Mouse (Mus musculus) E14TG2a.4 (cell line): ENCODE data around the gene Zfyve19.

Experiments used
- H3K27me3 ChIP-seq: 2 replicates; pipeline ENCODE4 v1.6.1; 2014; ENCODE audit warnings: low read length, control low read depth; ENCODE audit not compliant: insufficient read depth
- H3K36me3 ChIP-seq: 2 replicates; pipeline ENCODE4 v1.6.1; 2014; ENCODE audit warnings: low read length, control low read depth; ENCODE audit not compliant: insufficient read depth
- H3K4me1 ChIP-seq: replicated peaks from 2 replicates; pipeline ENCODE4 v1.6.1; 2014; ENCODE audit warnings: low read depth, low read length, control low read depth
- H3K4me3 ChIP-seq: replicated peaks from 2 replicates; pipeline ENCODE4 v1.5.1; 2014; ENCODE audit warnings: mild to moderate bottlenecking, low read length
- H3K9me3 ChIP-seq: 2 replicates; pipeline ENCODE4 v1.6.1; 2014; ENCODE audit warnings: low read length, control low read depth
- CTCF ChIP-seq: conservative IDR thresholded peaks from 2 replicates; pipeline ENCODE4 v1.5.1; 2014; ENCODE audit warnings: low read length
- NANOG ChIP-seq: IDR thresholded peaks from 2 replicates; pipeline ENCODE4 v1.6.1; 2014; ENCODE audit warnings: borderline replicate concordance, low read length, mixed read lengths
- POU5F1 ChIP-seq: IDR thresholded peaks from 2 replicates; pipeline ENCODE4 v1.6.1; 2014; ENCODE audit warnings: low read length, borderline replicate concordance

Gene Zfyve19

GRCm38 (mm10) chr2:119203871-119204460, 4.5 kb upstream of the Zfyve19 start:
- TF ChIP-seq CTCF (no peak), NANOG (peak; percentile 55; the same call in 1 of the 2 replicates)
- Histone ChIP-seq H3K4me1 (peaks cover 43% of the 10 kb centered on the region), H3K27me3 (no peaks in the 10 kb centered on the region), H3K4me3 (no peak overlapping the region), H3K36me3 (no peaks in the 10 kb centered on the region), H3K9me3 (no peaks in the 10 kb centered on the region)

GRCm38 (mm10) chr2:119207961-119208343, 465 bp upstream of the Zfyve19 start:
- H3K4me1 ChIP-seq: peaks cover 52% of the 10 kb centered on the region
- H3K27me3 ChIP-seq: no peaks in the 10 kb centered on the region
- H3K9me3 ChIP-seq: no peaks in the 10 kb centered on the region
- no peak for TF ChIP-seq POU5F1
- no peak for TF ChIP-seq CTCF
- TF ChIP-seq NANOG: no peak
- H3K4me3 ChIP-seq: peak overlapping the region; percentile 89
- peaks cover 28% of the 10 kb centered on the region for H3K36me3 ChIP-seq

- H3K27me3 ChIP-seq: no peaks in the 10 kb centered on the region
- H3K9me3 ChIP-seq: no peaks in the 10 kb centered on the region
- H3K4me1 ChIP-seq: peaks cover 45% of the 10 kb centered on the region
- peak overlapping the region; percentile 89 for H3K4me3 ChIP-seq
- TF ChIP-seq CTCF (no peak), NANOG (no peak), POU5F1 (no peak)
- peaks cover 37% of the 10 kb centered on the region for H3K36me3 ChIP-seq
These were observed 725 bp downstream of the Zfyve19 start for GRCm38 (mm10) chr2:119209176-119209507.

GRCm38 (mm10) chr2:119229775-119230704, 21.6 kb downstream of the Zfyve19 start, which contains the start of gene Ppp1r14d:
TSS of gene Ppp1r14d (minus strand) at chr2:119229906.
- no peaks in the 10 kb centered on the region for H3K9me3 ChIP-seq
- peaks cover 4% of the 10 kb centered on the region for H3K36me3 ChIP-seq
- peak within 1 kb of the TSS; percentile 48 for H3K4me3 ChIP-seq
- TF ChIP-seq CTCF (no peak), POU5F1 (no peak), NANOG (no peak)
- no peaks in the 10 kb centered on the region for H3K27me3 ChIP-seq
- H3K4me1 ChIP-seq: peaks cover 42% of the 10 kb centered on the region

- Histone ChIP-seq H3K4me3 (peak overlapping the region; percentile 91), H3K4me1 (peaks cover 74% of the 10 kb centered on the region), H3K36me3 (peaks cover 41% of the 10 kb centered on the region), H3K27me3 (no peaks in the 10 kb centered on the region), H3K9me3 (no peaks in the 10 kb centered on the region)
- TF ChIP-seq CTCF: no peak
- TF ChIP-seq POU5F1: no peak
- peak; percentile 18; the same call in 1 of the 2 replicates for TF ChIP-seq NANOG
These were observed 28.3 kb downstream of the Zfyve19 start for GRCm38 (mm10) chr2:119236682-119237209.

GRCm38 (mm10) chr2:119237210-119237870, 28.9 kb downstream of the Zfyve19 start, which contains the start of gene Spint1:
TSS of gene Spint1 (plus strand) at chr2:119237362.
- Histone ChIP-seq H3K4me1 (peaks cover 80% of the 10 kb centered on the region), H3K9me3 (no peaks in the 10 kb centered on the region), H3K4me3 (peak within 1 kb of the TSS; percentile 91), H3K27me3 (no peaks in the 10 kb centered on the region), H3K36me3 (peaks cover 47% of the 10 kb centered on the region)
- TF ChIP-seq POU5F1: no peak
- TF ChIP-seq CTCF: no peak
- TF ChIP-seq NANOG: no peak

GRCm38 (mm10) chr2:119237871-119238220, 29.4 kb downstream of the Zfyve19 start:
- Histone ChIP-seq H3K4me3 (peak overlapping the region; percentile 91), H3K27me3 (no peaks in the 10 kb centered on the region), H3K9me3 (no peaks in the 10 kb centered on the region), H3K4me1 (peaks cover 85% of the 10 kb centered on the region), H3K36me3 (peaks cover 52% of the 10 kb centered on the region)
- TF ChIP-seq POU5F1 (no peak), CTCF (no peak)

GRCm38 (mm10) chr2:119238671-119239070, 30.3 kb downstream of the Zfyve19 start:
- no peaks in the 10 kb centered on the region for H3K9me3 ChIP-seq
- H3K4me1 ChIP-seq: peaks cover 80% of the 10 kb centered on the region
- peaks cover 60% of the 10 kb centered on the region for H3K36me3 ChIP-seq
- no peaks in the 10 kb centered on the region for H3K27me3 ChIP-seq
- TF ChIP-seq NANOG (no peak), CTCF (no peak), POU5F1 (no peak)
- peak overlapping the region; percentile 91 for H3K4me3 ChIP-seq
